Mouse (Mus musculus) myocyte (in vitro differentiated cells): ENCODE results near the gene S100a6.

ENCODE experiments used
- E2F4 ChIP-seq: IDR thresholded peaks from one replicate; pipeline ENCODE4 v1.6.1; 2011; ENCODE audit warnings: mild to moderate bottlenecking, control low read depth, moderate library complexity; ENCODE audit not compliant: insufficient read depth
- MAX ChIP-seq: IDR thresholded peaks from one replicate; pipeline ENCODE4 v1.6.1; 2011; ENCODE audit warnings: low read depth, mild to moderate bottlenecking, control low read depth
- MYOD1 ChIP-seq, 3 experiments: IDR thresholded peaks; one replicate each; pipeline ENCODE4 v1.6.1; 2011; ENCODE audit warnings: control low read depth in 2 of 3, low read depth in 2 of 3, mild to moderate bottlenecking in 2 of 3, moderate library complexity in 1 of 3; ENCODE audit not compliant: insufficient read length in 2 of 3, control insufficient read depth in 1 of 3
- MYOG ChIP-seq, 3 experiments: IDR thresholded peaks; one replicate each; pipeline ENCODE4 v1.6.1; 2011; ENCODE audit warnings: control low read depth in 2 of 3, low read depth in 2 of 3, mild to moderate bottlenecking in 2 of 3; ENCODE audit not compliant: insufficient read length in 2 of 3, control insufficient read depth in 1 of 3, insufficient read depth in 1 of 3
- POLR2A ChIP-seq: IDR thresholded peaks from one replicate; pipeline ENCODE4 v1.6.1; 2011; ENCODE audit warnings: low read depth, mild to moderate bottlenecking, control low read depth, moderate library complexity; ENCODE audit not compliant: insufficient read length
- POLR2AphosphoS2 ChIP-seq: IDR thresholded peaks from one replicate; pipeline ENCODE4 v1.6.1; 2011; ENCODE audit warnings: low read depth, control low read depth; ENCODE audit not compliant: insufficient read length
- SRF ChIP-seq: IDR thresholded peaks from one replicate; pipeline ENCODE4 v1.6.1; 2011; ENCODE audit warnings: low read depth; ENCODE audit not compliant: control insufficient read depth, insufficient read length
- TCF12 ChIP-seq: IDR thresholded peaks from one replicate; pipeline ENCODE4 v1.6.1; 2011; ENCODE audit warnings: mild to moderate bottlenecking, control low read depth; ENCODE audit not compliant: poor library complexity, insufficient read depth, severe bottlenecking
- TCF3 ChIP-seq: IDR thresholded peaks from one replicate; pipeline ENCODE4 v1.6.1; 2011; ENCODE audit warnings: low read depth, control low read depth; ENCODE audit not compliant: insufficient read length
- USF1 ChIP-seq: IDR thresholded peaks from one replicate; pipeline ENCODE4 v1.6.1; 2011; ENCODE audit warnings: low read depth, mild to moderate bottlenecking, control low read depth, moderate library complexity

DNA sequence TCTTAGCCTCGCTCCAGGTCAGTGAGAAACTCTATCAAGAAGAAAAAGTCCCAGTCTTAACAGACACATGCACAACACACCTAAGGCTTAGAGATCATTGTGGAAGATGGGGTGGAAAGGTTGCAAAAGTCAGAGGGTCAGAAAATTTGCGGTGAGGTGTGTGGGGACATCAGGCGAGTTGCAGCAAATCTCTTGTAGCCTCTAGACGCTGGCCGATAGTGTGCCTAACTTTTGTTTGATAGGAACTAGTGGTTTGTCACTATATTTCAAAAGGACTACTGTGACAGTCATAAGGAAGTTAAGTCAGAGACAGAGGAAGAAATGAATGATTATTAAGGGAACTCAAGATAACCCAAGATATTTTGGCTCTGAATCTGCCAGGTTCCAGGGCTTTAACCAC is 14.7 kb downstream of the S100a6 start:
- TF ChIP-seq TCF3 (no peak), POLR2A (no peak), MYOD1 (IDR thresholded peaks at IDR 0.05; ENCODE audit: control insufficient read depth in 1 of 3, insufficient read length in 2 of 3, low read depth in 2 of 3) (no peak), POLR2AphosphoS2 (no peak), MAX (no peak), E2F4 (no peak), USF1 (no peak), MYOG (IDR thresholded peaks at IDR 0.05; ENCODE audit: control insufficient read depth in 1 of 3, insufficient read depth in 1 of 3, insufficient read length in 2 of 3, low read depth in 2 of 3) (no peak), TCF12 (no peak), SRF (no peak)
